Mouse (Mus musculus): ENCODE results near the gene Klhl6. TPM values are rescaled to one million over a fixed set of nuclear protein-coding genes. Genes with fewer than 3 reads are reported as not detected.
"Not testable (repeated sequence)": the region's sequence is repeated elsewhere in the genome, so short reads cannot be mapped to it uniquely, and the experiment has no call there.

Klhl6 gene
- total RNA-seq (2022): under 1 TPM; 0.29 to 0.59 (median 0.42) TPM

- DNase-seq (ENCODE audit: low spot score in 2 of 2): no peak
Observed at GRCm38 (mm10) chr16:19982537-19983257, at the start of gene Klhl6. Klhl6 (minus strand) TSS chr16:19983037.

GRCm38 (mm10) chr16:20027241-20027640 is 44.4 kb upstream of the Klhl6 start:
- not testable (repeated sequence) for DNase-seq (ENCODE audit: low spot score in 2 of 2)

- no peak for DNase-seq (ENCODE audit: low spot score in 2 of 2)
Observed at GRCm38 (mm10) chr16:20022821-20023220, 40.0 kb upstream of the Klhl6 start.

GRCm38 (mm10) chr16:20021848-20022247 is 39.0 kb upstream of the Klhl6 start:
- DNase-seq (ENCODE audit: low spot score in 2 of 2): no peak

GRCm38 (mm10) chr16:20012647-20013046 is 29.8 kb upstream of the Klhl6 start:
- DNase-seq (ENCODE audit: low spot score in 2 of 2): no peak

GRCm38 (mm10) chr16:20006066-20006465 is 23.2 kb upstream of the Klhl6 start:
- DNase-seq (ENCODE audit: low spot score in 2 of 2): no peak

GRCm38 (mm10) chr16:20000286-20000685 is 17.4 kb upstream of the Klhl6 start:
- not testable (repeated sequence) for DNase-seq (ENCODE audit: low spot score in 2 of 2)

GRCm38 (mm10) chr16:19997616-19998015 is 14.8 kb upstream of the Klhl6 start:
- no peak for DNase-seq (ENCODE audit: low spot score in 2 of 2)

GRCm38 (mm10) chr16:19996913-19997312 is 14.1 kb upstream of the Klhl6 start:
- DNase-seq (ENCODE audit: low spot score in 2 of 2): not testable (repeated sequence)

- no peak for DNase-seq (ENCODE audit: low spot score in 2 of 2)
Observed at GRCm38 (mm10) chr16:19995818-19996217, 13.0 kb upstream of the Klhl6 start.

GRCm38 (mm10) chr16:19993278-19993677 is 10.4 kb upstream of the Klhl6 start:
- DNase-seq (ENCODE audit: low spot score in 2 of 2): no peak

GRCm38 (mm10) chr16:19990536-19990935 is 7.7 kb upstream of the Klhl6 start:
- DNase-seq (ENCODE audit: low spot score in 2 of 2): no peak

GRCm38 (mm10) chr16:19987589-19987988 is 4.8 kb upstream of the Klhl6 start:
- no peak for DNase-seq (ENCODE audit: low spot score in 2 of 2)

- no peak for DNase-seq (ENCODE audit: low spot score in 2 of 2)
Observed at GRCm38 (mm10) chr16:19984884-19985643, 2.2 kb upstream of the Klhl6 start.

- no peak for DNase-seq (ENCODE audit: low spot score in 2 of 2)
Observed at GRCm38 (mm10) chr16:19983559-19983958, 722 bp upstream of the Klhl6 start.

- DNase-seq (ENCODE audit: low spot score in 2 of 2): no peak
Observed at GRCm38 (mm10) chr16:19981684-19982083, 1.2 kb downstream of the Klhl6 start.

GRCm38 (mm10) chr16:19981006-19981405 is 1.8 kb downstream of the Klhl6 start:
- no peak for DNase-seq (ENCODE audit: low spot score in 2 of 2)

- DNase-seq (ENCODE audit: low spot score in 2 of 2): no peak
Observed at GRCm38 (mm10) chr16:19979755-19980154, 3.1 kb downstream of the Klhl6 start.

GRCm38 (mm10) chr16:19977282-19977681 is 5.6 kb downstream of the Klhl6 start:
- no peak for DNase-seq (ENCODE audit: low spot score in 2 of 2)

- DNase-seq (ENCODE audit: low spot score in 2 of 2): no peak
Observed at GRCm38 (mm10) chr16:19976825-19977224, 6.0 kb downstream of the Klhl6 start.

- DNase-seq (ENCODE audit: low spot score in 2 of 2): no peak
Observed at GRCm38 (mm10) chr16:19975432-19975831, 7.4 kb downstream of the Klhl6 start.

GRCm38 (mm10) chr16:19973480-19973879 is 9.4 kb downstream of the Klhl6 start:
- DNase-seq (ENCODE audit: low spot score in 2 of 2): no peak

Data from gastrocnemius, adult 8-10 months (tissue).